Mouse (Mus musculus): ENCODE measurements around the gene Slc43a2. TPM values are rescaled to one million over a fixed set of nuclear protein-coding genes. Genes with fewer than 3 reads are reported as not detected.
A peak's percentile ranks its signal among the peaks of the same experiment; 100 is the strongest.

Gene Slc43a2
- total RNA-seq, 2 experiments from 2014 or later = 44.2 to 51.3 TPM

DNA sequence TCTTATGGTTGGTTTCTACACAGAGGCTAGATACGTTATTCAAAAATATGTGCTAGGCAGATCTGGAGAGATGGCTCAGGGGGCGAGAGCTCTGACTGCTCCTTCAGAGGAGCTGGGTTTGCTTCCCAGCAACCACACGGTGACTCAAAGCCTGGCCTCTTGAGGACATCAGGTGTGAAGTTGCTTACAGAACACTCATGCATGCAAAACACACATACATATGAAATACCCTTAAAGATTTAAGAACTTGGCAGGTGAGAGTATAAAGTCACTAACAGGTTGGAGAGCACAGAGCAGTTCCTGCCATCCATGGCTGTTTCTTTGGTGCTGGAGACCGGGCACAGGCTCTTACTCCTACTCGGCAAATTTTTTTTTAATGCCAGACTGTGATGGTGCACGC lies 4.6 kb upstream of the Slc43a2 start:
- no peak for DNase-seq (ENCODE audit: low spot score in 2 of 2)

DNA sequence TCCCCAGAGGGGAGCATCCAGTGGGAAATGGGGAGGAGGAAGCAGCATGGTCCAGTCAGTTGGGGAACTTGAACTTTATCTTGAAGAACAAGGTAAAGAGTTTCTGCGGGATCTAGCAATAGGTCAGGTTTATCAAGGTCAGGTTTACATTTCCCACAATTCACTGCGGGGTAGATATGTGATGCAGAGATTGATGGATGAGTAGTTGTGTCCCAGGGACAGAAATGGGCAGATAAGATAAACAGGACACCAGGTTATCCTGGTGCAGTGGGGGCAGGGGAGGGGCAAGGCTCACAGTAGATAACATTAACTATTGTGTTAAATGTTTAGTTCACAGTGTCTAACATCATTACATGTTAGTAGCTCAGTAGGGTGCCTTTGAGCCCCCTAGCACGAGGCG lies 1.7 kb upstream of the Slc43a2 start:
- no peak for DNase-seq (ENCODE audit: low spot score in 2 of 2)

DNA sequence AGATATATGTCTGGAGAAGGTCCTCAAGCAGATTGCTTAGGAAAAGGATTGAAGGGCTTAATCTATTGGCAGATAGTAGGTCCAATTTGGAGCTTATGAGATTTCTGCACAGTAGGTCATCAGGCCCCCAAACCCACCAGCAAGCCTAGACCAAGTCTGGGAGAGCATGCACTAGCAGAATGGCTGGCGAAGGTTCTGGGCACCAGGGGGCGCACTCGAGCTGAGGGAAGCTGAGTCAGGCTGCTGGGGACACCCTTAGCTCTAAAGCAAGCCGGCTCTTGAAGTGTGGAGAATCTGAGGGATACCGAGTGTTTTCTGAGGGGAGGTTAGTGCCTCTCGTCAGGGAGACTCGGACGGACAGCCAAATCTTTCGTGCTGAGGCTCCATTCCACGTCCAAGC lies 1.2 kb upstream of the Slc43a2 start:
- peak; percentile 95 to 97 for DNase-seq (ENCODE audit: low spot score in 2 of 2)

DNA sequence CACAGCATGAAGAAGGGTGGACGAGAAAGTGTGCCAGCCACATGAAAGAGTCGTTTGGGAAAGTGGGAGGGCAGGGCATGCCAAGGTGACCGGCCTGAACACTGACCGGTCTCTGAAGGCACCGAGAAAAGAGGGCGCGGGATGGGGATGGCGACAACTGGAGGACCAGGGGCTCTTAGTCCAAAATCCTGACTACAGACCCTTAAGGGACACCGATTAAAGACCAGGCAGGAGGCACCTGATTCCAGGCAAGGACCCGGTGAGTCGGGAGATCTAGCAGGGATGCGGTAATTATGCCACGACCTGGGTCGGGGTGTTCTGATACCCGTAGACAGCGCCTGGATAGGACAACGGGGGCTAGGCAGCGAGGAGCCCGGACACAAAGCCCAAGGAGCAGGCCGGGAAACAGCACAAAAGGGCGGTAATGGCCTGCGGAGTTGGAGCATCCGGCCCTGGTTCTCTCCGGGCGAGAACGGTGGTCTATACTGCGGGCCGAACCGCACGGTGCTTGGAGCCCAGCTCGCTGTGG lies 585 bp upstream of the Slc43a2 start:
- peak in 1 of 2 experiments; percentile 46 for DNase-seq (ENCODE audit: low spot score in 2 of 2)

DNA sequence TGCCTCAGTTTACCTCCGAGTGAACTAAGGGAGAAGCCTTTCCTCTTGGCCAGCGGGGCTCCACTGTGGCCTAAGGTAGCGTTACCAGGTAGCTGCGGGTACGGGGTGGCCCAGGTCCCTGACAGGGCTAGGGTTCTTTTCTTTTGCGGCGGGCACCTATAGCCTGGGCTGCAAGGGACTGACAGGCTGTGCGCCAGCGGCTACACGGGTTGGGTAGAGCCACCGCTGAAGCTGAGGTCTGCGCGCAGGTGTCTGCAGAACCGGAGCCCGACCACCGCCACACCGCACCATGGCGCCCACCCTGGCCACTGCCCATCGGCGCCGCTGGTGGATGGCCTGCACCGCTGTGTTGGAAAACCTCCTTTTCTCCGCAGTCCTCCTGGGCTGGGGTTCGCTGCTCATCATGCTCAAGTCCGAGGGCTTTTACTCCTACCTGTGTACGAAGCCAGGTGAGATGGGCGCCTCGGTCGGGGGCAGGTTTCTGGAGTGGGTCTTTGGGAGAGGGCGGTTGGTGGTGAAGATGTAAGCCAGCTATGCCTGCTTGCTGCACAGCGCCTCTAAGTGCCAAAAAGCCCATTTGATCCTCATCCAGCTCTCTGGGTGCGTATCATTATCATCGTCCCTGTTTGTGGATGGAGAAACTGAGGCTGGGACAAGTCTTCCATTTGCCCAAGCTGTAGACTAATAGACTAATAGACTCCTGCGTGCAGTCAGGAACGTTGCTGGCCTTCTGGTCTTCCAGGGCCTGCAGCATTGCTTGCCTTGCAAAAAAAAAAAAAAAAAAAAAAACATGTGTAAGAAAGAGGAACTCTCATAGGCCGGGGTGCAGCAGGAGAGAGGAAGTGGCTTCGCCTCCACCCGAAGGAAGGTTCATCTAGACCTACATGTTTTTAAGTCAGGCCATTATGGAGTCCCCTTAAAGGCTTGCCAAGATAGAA lies 1.1 kb downstream of the Slc43a2 start:
- DNase-seq (ENCODE audit: low spot score in 2 of 2) = peak in 1 of 2 experiments; percentile 54

DNA sequence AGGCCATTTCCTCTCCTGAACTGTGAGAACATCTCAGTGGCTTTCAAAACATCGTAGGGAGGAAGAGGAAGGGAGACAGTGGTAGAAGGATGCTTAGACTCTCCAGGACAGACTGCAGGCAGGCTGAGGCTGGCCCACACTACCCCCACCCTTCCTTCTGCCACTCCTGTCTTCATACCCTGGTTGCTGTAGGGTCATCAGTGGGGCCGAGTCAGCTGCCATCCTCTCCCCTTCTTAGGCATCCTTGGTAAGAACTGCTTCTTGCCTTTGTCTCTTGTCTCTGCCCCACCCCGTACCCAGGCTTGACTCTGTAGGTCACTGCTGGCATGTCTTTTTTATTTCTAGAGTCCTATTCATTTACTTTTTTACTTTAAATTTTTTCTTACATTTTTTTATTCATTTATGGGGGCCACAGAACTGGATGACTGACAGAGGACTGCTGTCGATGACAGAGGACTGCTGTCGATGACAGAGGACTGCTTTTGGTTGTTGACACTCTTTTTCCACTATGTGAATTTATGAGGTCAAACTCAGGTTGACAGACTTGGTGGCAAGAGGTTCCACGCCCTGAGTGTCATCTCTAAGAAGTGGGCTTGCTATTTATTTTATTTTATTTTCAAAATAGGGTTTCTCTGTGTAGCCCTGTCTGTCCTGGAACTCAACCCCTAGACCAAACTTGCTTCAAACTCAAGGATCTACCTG lies 2.0 kb downstream of the Slc43a2 start:
- no peak for DNase-seq (ENCODE audit: low spot score in 2 of 2)

DNA sequence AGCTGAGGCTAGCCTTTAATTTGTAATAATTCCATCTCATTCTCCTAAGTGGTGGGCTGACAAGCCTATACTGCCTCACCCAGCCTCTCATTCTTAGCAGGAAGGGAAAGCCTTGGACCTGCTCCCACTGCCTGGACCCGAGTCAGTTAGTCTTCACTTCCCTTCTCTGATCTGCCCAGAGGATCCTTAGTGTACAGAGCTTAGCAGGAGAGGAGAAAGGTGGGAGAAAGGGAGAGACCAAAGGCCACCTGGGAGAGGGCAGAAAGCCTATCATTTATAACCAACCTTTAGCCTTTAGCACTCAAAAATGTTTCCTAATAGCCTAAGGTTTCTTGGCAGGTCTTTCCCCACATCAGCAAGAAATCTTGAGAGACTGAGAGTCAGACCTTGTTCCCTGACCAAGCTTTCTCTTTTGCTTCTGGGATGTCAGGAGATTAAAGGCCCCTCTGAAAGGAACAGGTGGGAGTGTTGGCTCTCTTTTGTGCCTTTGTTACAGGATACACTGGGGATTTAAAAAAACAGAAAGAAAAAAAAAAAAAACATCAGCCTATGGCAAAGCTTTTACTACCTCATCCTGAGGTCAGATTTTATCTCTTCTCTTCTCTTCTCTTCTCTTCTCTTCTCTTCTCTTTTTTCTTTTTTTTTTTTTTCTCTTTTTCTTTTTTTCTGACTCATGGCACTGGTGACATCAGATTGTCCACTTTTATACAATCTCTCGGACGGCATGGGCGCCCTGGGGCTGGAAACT lies 3.0 kb downstream of the Slc43a2 start:
- no peak for DNase-seq (ENCODE audit: low spot score in 2 of 2)

DNA sequence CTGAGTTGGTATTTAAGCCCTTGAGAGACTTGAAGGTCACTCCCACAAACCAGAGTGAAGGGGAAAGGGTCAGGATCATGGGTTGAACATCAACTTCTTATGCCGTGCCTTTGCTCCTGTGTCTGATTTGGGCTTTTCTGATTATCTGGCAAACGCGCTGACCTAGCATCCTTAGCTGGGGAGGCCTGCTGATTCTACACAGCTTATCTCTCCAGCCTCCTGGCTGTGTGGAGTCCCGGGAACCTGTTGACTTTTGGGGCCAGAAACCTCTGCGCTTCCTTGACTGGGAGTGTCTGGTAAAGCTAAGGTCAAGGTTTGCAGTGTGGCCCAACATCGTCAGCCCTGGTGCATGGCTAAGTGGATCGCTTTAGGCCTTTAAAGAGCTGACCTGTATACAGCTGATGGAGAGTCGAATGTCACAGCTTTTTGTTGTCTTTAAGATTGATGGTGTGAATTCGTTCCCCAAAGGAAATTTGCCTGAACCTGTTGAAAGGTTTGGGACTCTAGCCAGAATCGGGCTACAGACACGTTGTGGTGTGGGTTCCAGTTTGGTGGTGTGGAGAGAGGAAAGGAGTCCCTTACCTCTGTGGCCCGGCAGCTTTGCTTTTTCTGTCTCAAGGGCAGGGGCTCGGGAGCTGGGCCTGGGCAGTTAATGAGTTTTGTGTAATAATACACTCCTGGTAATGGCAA lies 3.8 kb downstream of the Slc43a2 start:
- no peak for DNase-seq (ENCODE audit: low spot score in 2 of 2)

DNA sequence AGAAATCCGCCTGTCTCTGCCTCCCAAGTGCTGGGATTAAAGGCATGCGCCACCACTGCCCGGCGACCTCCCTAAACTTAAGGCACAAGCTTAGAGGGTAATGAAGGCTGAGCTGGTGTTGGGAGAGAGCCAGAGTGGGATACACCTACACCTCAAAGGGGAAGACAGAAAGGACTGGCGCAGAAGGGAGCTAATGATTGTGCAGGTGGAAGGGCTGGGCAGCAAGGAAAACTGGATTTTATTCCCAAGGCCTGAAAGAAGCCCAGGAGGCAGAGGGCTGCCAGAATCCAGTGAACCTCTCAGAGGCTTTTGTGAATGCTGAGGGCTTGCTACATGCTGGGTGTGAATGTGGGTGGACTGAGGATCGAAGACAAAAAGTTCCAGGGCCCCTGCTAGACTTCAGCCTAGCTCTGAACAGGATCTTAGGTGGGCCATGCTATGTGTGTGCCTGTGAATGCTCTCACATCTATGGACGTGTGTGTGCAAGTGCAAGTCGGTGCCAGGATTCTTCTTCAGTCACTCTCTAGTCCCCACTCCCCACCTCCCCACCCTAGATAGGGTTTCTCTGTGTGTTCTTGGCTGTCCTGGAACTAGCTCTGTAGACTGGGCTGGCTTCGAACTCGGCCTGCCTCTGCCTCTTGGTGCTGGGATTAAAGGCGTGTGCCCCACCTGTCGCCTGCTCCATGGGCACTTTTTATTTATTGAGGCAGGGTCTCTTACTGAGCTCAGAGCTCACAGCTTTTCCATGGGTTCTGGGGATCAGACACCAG lies 4.9 kb downstream of the Slc43a2 start:
- no peak for DNase-seq (ENCODE audit: low spot score in 2 of 2)

DNA sequence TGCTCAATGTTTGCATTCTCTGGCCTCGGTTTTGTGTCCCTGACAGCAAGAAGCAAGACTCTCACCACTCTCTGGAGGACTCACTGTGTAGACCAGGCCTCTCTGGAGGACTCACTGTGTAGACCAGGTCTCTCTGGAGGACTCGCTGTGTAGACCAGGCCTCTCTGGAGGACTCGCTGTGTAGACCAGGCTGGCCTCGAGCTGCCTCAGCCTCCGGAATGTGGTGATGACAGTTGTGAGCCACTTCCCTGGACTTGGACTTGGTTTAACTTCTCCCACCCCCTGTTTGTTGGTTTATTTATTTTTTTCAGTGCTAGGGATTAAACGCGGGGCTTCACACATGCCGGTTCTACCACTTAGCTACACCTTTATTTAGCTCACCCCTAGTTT lies 5.5 kb downstream of the Slc43a2 start:
- DNase-seq (ENCODE audit: low spot score in 2 of 2) = no peak

DNA sequence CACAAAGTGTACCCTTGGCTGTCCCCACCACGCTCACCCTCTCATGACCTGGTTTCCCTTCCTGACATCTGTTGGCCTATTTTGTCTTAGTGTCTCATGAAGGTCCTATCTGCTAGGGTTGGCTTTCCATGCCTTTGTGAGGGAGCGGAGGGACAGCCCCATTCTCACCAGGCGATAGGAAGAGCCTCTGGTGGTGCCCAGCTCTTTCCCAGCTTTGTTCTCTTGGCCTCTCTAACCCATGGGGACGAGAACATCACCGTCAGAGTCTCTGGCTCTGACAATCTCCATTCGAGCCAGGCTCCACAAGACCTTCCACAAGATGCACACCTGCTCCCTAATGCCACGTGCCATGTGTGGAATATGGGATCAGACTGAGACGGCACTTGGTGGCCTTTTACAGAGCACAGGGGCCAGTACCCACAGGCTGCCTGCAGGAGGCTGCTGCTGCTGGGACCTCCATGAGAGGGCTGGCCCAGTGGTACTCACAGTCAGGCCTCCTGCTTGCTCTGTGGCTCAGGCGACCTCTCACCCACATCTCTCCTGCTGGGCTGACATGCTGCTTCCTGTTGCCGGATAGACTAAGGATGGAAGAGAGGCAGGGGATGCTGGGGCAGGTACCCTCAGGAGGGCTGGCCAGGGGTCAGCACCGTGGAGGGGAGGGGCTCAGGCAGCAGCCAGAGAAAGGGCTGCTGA lies 6.1 kb downstream of the Slc43a2 start:
- no peak for DNase-seq (ENCODE audit: low spot score in 2 of 2)

DNA sequence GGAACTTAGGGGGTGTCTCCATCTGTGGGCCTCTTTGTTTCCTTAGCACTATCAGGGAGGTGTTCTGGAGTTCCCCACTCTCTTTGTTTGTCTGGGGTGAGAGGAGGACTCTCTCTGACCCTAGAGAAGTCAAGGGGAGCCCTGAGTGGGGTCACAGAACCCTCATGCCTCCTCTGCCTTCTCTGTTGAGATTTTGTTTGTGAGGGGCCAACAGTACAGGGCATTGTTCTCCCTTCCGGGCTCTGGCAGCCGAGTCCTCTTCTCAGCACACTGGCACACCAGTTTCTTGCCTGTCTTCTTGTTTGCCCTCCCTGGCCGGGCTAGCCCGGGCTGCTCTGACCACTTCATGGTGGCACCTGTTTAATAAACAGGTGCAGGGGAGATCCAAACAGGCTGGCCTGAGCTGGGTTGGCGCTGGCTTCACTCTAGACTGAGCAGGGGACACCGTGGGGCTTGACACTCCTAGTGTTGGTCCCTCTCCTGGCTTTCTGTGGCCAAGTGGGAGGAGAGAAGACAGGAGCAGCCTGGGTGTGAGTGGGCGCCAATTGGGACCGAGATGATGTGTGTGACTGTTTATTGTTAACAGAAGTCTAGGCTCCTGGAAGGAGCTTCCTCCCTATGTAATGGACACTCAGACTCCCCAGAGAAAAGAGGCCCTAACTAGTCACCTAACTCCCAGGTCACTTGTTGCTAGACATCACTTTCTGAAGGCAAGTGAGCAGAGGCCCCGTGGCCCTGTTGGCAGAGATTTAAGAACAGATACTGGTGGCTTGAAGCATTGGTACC lies 6.9 kb downstream of the Slc43a2 start:
- DNase-seq (ENCODE audit: low spot score in 2 of 2) = no peak

DNA sequence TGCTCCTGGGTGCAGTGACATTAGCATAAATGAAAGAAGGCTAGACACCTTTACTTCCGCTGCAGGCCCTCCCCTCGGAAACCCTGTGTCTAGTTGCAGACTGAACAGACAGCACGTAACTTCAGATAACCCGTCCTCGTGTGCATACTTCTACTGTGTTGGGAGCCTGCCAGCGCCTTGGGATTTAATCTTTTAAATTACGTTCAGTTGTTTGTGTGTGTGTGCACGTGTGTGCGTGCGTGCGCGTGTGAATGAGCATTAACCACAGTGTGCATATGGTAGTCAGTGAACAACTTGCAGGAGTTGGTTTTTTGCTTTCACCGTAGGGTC lies 7.4 kb downstream of the Slc43a2 start:
- DNase-seq (ENCODE audit: low spot score in 2 of 2) = no peak

DNA sequence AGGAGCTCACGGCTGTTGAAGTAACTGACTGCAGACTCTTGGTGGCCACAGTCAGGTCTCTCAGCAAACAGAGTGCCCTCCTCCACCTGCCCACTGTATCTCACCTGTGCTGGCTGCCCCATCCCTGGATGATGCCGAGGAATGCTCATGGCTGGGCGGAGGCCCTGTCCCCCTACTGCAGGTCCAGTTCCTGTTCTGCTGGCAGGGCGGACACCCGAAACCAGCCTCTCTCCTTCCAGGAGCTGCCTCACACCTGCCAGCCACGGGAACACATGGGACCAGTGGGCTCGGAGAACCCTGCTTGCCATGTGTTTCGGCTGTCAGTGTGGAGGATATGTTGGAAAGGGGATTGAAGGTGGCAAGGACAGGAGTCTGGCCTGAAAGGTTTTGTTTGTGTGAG lies 8.7 kb downstream of the Slc43a2 start:
- no peak for DNase-seq (ENCODE audit: low spot score in 2 of 2)

DNA sequence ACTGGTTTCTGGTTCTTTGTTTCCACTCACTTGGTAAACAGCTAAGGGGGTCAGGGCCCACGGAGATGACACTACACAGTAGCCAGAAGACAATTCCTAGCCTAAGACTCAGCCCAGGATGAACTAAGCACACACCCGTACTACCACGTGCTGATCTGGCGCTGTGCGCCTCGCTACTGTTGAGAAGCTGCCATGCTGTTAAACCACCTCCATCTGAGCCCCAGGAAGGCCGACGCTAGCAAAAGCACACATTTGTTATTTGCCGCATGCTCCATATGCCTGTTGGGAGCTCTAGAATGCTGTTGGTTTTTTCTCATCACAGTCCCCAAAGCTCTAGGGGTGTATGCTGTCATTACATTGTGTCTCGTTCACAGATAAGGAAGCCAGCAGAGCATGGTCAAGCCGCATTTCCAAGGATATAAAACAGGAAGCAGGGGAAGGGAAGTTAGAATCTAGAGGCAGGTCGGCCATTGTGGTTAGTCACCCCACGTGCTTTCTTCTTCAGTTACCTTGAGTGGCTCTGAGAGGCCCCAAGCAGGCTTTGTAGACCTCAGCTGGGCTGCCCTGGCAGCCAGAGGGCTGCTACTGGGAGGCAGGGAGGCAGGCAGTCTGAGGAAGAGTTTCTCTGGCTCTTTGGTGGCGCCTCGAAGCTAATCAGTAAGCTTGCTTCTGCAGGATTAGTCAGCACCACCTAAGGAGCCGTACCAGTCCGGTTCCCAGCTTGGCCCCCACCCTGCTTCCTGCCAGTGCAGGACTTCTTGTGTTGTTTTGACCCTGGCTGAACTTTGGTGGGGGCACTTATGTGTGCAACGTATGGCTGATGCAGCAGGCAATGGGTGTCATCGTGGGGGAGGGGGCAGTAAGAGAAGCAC lies 9.5 kb downstream of the Slc43a2 start:
- peak; percentile 75 to 86 for DNase-seq (ENCODE audit: low spot score in 2 of 2)

DNA sequence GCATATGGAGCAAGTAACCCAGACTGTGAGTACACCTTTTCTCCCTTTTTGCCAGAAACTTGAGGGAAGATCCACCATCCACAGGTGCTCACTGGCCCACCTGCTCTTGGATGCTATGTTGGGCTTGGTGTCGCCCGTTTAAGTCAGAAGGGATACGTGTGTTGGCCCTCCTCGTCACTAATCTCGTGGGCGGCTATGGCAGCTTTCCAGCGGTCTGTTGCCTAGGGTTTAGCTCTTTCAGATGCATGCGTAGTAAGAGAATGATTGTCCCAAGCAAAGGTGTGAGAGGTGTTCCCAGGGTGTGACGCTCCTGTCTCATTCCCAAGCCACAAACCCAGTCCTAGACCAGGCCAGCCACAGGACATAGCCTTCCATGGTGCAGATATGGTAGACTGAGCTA lies 13.2 kb downstream of the Slc43a2 start:
- DNase-seq (ENCODE audit: low spot score in 2 of 2) = no peak

DNA sequence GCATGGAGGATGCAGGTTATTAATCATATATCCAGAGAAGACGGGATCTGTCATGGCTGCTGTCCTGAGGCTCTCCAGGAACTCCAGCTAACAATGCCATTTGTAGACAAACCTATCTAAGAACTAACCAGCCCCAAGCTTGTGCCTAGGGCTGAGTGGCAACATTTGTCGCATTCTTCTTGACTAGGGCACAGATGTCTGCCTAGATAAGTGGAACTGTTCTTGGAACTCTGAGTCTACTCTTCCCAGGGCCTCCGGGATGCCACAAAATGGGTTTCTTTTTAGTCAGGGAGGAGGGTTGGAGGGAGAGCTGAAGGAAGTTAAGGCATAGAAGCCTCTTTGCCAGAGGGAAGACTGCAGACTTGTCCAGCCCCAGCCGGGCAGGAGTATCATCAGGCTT lies 14.6 kb downstream of the Slc43a2 start:
- no peak for DNase-seq (ENCODE audit: low spot score in 2 of 2)

DNA sequence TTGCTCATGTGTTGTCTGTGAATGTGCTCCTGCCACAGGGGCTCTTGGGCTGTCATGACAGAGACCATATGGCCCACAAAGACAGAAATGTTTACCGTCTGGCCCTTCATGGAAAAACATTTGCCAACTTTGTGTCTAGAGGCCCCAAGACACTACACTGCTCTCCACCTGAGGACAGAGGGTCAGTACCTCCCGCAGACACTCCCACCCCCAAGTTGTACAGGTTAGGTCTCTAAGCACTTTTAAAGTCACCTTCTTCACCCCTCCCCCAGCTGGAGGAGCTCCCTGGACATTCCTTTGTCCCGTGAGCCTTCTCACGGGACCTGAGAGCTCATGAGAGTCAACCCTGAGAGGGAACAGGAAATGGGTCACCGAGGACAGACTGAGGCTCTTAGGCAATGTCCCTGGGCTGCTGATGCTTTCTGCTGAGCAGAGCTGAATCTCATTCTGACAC lies 18.2 kb downstream of the Slc43a2 start:
- no peak for DNase-seq (ENCODE audit: low spot score in 2 of 2)

Data from layer of hippocampus, adult 18-20 months (tissue).